Mouse (Mus musculus): ENCODE results near the gene Ctcf.

The Ctcf gene

DNA sequence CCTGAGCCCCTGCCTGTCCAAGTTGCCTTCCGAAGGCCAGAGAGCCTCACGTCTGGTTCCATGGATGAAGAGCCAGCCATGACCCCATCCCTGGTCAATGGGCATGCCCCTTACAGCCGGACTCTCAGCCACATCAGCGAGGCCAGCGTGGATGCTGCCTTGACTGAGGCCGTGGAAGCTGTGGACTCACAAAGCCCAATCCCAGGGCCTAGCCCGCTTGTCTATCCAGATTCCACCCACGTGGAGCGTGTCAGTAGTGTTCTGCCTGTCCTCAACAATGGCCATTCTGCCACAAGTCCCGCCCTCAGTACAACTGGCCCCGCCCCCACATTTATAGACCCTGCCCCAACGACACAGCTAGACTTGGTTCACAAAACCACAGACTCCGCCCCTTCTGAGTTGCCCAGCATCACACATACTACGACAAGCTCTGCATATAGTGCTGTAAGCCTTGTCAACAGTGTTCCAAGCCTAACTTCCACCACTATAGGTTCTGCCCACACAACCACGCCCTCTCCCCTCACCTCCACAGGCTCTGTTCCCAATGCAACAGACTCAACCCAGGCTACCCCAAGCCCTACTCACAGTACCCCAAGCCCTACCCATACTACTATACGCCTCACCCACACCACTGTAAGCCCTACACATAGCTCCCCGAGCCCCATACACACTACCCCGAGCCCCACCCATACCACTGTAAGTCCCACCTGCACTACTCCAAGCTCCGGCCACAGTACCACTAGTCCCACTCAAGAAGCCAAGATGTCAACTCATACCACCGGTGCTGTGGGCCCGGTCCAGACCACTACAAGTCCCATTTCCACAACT, 18.7 kb upstream of the Ctcf start:
- DNase-seq (ENCODE audit: low spot score in 2 of 2) = no peak

DNA sequence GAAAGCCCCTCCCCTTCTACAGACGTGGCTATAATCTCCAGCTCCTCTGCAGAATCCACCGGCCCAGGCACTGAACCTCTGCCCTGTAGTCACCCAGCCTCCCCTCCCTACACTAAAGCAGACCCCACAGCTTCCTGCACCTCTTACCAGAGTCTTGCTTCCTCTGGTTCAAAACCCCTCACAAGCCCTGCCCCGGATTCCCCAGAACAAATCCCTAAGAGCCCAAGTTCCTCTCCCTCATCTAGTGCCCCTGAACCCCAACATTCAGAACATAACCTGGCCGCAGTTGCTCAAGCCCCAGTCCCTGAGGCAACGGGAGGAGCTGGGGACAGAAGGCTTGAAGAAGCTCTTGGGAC, 18.1 kb upstream of the Ctcf start:
- DNase-seq (ENCODE audit: low spot score in 2 of 2) = no peak

DNA sequence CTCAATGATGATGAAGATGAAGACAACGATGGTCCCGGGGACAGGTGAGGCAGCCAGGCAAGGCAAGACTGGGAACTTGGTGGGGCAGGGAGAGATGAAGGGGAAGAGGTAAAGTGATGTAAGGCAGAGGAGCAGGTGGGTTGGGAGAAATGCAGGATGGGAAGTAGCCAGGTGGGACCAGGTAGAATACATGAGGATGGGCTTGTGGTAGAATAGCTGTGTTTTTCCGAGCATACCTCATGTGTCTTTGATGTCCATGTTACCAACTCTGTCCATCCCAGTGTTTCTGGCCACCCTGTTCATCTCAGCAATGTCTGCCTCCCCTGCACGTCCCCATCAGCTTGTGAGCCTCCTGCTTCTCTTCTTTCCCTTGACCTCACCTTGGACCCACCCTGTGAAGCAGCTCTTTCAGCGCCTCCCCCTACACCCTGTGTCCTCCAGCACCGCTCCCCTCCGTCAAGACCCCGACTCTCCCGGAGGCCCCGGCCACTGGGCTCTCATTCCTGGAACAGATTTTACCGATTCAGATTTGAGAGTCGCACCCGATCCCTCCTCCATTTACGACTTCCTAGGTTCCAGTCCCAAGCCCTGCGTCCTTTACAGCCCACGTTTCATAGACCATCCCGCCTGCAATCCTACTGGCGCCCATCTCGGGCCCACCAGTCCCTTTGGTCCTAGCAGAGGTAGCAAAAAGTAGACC, 17.3 kb upstream of the Ctcf start:
- no peak for DNase-seq (ENCODE audit: low spot score in 2 of 2)

DNA sequence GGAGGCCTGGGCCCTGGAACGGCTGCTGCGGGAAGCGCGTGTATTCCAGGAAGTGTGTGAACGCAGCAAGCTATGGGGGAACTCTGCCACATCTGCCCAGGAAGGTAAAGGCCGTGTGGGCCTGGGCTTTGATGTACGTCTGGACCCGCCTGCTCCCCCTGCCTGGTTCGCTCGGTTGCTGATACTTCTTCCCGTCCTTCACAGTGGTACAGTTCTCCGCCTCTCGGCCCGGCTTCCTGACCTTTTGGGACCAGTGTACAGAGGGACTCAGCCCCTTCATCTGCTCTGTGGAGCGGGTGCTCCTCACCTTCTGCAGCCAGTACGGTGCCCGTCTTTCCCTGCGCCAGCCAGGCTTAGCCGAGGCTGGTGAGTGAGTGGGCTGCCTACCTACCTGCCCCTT, 16.2 kb upstream of the Ctcf start:
- DNase-seq (ENCODE audit: low spot score in 2 of 2) = no peak

DNA sequence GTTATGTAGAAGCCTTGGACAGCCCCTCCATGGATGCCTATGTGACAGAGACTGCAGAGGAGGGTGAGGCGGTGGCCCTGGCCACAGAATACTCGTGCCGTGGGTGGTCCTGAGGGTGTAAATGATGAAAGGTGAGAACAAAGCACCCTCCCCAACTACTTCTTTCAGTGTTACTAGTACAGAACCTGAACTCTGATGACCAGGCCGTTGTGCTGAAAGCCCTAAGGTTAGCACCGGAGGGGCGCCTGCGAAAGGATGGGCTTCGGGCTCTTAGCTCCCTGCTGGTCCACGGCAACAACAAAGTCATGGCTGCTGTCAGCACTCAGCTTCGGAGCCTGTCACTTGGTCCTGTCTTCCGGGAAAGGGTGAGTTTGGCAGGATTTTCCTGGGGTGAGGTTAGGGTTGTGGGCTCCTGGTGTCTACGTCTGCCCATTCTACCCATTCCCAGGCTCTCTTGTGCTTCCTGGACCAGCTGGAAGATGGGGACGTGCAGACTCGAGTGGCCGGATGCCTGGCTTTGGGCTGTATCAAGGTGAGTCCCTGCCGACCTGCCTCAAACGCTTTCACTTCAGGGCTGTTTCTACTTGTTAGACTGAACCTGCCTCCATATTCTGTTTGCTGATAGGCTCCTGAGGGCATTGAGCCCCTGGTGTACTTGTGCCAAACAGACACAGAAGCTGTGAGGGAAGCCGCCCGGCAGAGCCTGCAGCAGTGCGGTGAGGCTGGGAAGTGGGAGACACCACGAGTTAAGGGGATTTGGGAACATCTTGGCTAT, 15.2 kb upstream of the Ctcf start:
- no peak for DNase-seq (ENCODE audit: low spot score in 2 of 2)

DNA sequence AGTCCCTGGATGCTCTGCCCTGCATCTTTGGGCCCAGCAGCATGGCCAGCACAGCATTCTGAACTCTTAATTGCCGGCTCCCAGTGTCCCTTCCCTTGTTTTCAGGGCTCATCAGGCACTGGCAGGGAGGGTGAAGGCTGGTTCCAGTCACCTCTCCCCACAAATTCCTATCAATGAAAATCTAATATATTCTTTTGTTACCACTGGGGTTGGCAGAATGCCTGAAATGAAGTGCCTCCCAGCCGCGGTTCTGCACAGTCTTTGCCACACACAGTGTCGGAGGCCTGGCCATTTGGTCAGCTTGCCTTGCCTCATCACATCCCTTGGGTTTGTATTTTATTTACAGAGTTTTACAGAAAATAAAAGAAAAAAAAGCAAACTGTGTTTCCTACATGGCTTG, 14.5 kb upstream of the Ctcf start:
- DNase-seq (ENCODE audit: low spot score in 2 of 2) = peak in 1 of 2 experiments; percentile 51

DNA sequence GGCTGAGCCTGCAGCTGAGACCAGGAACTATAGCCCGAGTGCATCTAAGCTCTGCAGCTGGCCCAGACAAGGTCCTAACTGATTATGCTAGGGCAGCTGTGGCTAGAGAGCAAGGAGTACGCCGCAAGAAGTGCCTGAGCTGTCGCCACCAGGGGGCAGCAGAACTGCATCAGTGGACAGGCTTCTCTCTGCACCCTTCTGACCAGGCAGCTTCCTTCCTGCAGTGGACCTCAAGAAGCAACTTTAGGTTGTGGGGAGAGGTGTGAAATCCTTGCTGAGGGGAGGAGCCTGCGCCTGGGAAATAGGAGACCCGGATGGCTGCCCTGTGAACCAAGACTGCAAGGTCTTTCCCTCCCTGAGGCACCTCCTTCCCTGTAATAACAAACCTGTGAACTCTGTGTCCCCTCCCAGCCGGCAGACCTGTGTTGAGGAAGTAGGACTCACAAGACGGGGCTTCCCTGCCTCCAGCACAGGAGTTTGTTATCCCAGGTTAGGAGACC, 13.9 kb upstream of the Ctcf start:
- peak; percentile 94 for DNase-seq (ENCODE audit: low spot score in 2 of 2)

DNA sequence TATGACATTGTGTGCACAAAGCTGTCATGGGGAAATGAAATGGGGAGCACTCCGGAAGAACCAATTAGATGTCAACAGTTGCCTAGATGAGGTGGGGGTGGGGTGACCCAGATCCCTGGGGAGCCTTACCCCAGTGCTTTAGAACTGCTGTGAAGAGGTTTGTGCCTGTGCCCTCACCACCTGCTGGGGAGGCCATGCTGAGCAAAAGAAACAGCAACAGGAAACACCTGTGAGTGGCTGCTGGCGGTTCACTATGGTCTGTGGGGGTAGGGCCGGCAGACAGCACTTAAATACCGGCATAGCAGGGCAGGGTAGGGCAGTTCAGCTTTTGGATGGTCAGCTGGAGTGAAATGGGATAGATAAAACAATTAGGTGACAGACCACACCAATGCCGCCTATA, 13.2 kb upstream of the Ctcf start:
- peak in 1 of 2 experiments; percentile 62 for DNase-seq (ENCODE audit: low spot score in 2 of 2)

DNA sequence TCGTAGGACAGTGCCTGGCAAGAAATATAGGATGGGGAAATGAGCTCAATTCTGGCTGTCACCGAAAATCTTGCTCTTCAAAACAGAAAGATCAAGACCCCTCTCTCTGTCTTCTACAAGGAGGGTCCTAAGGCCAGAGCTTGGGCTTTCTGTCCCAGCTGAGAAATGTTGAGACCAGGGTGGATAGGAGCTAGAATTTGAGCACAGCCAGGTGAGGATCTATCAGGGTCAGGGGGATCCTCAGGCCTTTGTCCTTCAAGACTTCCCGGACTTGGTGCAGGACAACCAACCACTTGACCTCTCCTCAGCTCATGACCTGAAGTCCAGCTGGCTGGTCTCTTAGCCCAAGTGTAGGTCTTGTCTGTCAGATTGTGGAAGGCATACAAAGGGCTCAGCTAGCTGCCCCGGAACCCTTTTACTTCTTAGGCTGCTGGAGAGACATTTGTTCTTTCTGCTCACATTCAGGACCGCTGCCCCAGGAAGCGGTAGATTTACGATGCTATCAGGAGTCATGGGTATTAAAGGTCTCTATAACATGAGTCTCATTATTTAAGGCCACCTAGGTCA, 12.6 kb upstream of the Ctcf start:
- DNase-seq (ENCODE audit: low spot score in 2 of 2) = no peak

DNA sequence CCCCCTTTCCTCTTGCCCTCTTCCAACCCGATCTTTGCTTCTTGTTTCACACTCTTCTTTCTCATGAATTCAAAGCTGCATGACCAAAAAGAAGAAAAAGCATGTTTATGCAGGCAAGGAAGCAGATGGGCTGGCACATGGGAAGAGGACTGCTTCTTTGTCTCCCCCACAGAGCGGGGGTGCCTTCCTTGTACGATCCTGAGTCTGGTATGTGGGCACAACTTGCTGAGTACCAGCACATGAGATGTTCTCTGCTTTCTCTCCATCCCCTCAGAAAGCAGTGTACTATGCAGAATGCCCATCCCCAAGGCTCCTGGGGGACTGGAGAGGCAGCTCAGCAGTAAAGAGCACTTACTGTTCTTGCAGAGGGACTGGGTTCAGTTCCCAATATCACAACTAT, 12.0 kb upstream of the Ctcf start:
- DNase-seq (ENCODE audit: low spot score in 2 of 2) = peak; percentile 78 to 89

DNA sequence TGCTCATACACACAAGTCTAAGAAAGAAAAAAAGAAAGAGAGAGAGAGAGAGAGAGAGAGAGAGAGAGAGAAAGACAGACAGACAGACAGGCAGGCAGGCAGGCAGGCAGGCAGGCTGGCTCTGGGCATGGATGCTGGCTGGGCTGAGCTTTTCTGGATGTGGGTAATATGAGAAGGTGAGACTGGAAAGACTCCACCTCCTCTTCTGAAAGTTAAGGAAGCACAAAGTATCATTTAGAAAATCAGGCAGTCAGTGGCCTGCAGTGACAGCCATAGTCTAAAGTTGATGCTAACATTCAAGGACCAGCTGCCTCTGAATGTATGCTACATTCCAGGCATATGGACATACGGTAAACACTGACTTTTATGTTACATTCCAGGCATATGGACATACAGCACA, 11.5 kb upstream of the Ctcf start:
- DNase-seq (ENCODE audit: low spot score in 2 of 2) = no peak

DNA sequence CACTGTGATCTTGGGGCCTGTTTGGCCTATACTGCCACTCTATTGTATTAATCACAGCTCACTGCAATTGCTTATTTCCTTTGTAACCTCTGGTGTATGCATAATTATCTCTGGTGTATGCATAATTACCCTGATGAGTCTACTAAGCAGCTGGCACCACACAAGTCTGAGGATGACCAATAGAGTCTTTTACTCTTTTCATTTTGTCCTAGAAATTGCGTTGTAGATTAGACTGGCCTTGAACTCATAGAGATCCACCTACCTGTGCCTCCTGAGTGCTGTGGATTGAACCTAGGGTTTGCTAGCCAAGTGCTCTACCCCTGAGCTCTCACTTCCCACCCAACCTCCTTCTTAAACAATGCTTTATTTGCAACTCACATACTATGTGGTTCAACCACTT, 10.3 kb upstream of the Ctcf start:
- no peak for DNase-seq (ENCODE audit: low spot score in 2 of 2)

DNA sequence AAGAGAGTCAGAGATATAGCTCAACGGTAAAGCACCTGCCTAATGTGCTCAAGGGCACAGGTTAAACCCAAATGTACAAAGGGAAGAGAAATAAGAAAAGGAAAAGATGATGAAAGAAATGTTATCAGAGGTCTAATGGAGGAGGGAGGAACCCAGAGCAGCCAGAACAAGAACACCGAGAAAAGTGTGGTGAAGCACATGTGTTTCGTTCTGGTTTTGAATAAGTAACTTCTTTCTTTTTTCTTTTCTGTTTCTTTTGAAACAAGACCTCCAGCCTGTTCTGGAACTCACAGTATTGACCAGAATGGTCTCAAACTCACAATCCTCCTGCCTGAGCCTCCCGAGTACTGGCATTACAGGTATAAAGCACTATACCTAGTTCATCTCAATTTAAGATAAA, 7.0 kb upstream of the Ctcf start:
- no peak for DNase-seq (ENCODE audit: low spot score in 2 of 2)

DNA sequence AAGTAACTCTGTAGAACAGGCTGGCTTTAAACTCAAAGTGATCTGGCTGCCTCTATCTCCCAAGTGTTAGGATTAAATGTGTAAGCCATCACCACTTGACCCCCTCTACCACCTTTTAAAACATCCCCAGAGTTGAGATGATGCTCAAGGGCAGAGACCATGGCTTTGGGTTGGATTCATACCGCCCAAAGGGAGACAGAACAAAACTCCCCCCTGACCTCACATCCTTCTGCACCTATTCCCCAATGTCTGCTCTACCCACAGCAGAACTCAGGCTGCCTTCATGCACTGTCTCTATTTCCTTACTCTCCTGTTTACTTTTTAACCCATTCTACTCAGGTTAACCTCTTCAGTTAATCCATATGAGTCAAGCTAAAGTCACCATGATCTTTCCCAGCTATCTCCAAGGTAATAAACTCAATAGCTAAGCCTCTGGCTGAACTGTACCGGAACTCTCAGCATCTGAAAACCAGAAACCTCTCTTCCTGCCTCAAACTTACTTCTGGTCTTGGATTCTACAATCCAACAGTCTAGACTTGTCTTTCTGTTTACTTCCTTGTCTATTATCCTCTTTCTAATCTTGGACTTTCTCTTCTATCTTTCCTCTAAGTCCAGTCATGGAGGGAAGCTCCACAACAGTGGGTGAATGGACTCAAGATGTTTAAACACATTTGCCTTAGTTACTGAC, 1.5 kb upstream of the Ctcf start:
- no peak for DNase-seq (ENCODE audit: low spot score in 2 of 2)

DNA sequence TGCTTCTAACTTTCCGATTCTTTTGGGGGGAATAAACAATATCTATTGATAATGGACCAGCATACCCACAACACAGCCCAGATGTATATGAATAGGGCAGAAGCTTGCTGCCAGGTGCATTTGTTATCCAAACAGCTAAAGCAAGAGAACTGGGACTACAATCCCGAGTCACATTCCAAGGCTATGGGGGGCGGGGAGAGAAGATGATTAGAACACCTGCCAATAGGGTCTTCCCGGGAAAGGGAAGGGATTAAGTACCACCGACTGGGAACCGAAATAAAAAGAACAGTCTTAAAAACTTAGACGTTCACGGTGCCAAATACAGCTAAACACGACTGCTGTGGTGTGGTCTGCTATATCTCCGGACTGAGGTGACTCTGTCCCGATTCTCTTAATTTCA, 887 bp upstream of the Ctcf start:
- DNase-seq (ENCODE audit: low spot score in 2 of 2) = peak in 1 of 2 experiments; percentile 29

DNA sequence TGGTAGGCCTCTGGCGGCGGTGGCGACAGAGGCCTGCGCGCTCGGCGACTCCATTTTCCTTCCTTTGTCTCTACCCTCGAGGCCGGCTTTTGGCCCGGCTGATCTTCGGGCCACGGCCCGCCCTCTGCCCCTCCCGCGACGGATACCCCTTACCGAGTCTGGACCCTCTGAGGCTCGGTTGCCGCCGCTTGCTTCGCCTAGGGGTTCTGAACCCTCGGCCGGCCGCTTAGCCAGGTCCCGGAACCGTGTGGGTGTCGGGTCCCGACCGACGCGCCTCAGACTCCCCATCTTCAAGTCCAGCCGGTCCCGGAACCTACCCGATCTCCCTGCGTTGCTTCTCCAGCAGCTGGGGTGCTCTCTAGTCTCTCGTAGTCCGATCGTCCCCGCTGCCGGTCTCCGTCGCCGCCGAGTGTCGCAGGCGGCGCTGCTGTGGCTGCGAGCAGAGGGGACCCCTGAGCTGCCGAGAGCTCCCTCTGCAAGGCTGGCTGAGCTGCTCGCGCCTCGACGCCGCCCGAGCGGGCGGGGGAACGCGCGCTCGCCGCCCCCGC, 669 bp downstream of the Ctcf start, which contains the start of gene Agrp:
TSS of gene Agrp (minus strand) at position 431 of the 548 bp plus-strand sequence.
- DNase-seq (ENCODE audit: low spot score in 2 of 2) = peak; percentile 70 to 73

DNA sequence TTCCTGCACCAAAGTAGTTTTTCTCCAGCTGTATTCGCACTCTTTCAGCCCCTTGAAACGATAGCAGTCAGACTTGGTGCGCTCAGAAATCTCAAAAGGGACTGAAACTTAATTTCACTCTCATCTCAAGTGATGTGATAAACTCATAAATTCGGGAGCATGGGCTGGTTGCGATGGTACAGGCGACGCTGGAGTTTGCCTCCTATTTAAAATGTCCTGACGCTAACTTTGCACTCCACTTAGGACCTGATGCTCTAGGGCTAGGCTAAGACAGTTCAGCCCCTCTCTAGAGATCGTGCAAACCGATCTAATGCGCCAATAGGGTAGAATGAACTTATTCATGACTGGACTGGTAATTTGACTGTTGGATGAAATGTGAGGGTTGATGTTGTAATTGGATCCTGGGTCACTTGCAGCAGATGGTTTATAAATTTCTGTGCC, 1.3 kb downstream of the Ctcf start:
- DNase-seq (ENCODE audit: low spot score in 2 of 2) = no peak

DNA sequence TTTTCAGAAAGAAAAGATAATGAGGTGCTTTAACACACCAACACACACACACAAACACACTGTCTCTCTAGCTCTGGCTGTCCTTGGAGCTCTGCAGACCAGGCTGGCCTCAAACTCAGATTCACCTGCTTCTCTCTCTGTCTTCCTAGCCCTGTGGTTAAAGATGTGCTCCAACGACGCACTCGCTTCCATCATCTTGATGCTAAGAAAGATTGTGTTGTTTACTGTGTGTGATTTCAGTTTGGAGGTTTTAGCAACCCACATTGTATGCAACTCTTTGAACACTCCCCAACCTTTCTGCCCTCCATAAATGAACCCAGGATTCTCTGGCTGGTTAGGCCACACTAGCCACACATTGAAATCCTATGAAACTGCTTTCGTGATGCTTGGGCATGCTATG, 2.1 kb downstream of the Ctcf start:
- DNase-seq (ENCODE audit: low spot score in 2 of 2) = no peak

DNA sequence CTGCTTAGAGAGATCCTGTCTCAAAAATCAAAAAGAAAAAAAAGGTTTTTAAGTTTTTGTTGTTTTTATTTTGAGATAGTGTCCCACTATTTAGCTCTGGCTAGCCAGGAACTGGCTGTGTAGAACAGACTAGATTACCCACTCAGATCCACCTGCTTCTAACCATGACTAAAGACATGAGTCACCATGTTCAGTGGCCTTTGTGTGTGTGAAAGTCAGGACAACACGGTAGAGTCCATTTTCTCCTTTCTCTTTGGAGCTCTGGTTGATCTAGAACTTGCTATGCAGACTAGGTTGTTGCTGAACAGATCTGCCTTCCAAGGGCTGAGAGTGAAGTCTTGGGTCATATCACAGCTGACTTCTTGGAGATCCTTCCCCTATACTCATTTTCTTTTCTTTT, 3.5 kb downstream of the Ctcf start:
- no peak for DNase-seq (ENCODE audit: low spot score in 2 of 2)

DNA sequence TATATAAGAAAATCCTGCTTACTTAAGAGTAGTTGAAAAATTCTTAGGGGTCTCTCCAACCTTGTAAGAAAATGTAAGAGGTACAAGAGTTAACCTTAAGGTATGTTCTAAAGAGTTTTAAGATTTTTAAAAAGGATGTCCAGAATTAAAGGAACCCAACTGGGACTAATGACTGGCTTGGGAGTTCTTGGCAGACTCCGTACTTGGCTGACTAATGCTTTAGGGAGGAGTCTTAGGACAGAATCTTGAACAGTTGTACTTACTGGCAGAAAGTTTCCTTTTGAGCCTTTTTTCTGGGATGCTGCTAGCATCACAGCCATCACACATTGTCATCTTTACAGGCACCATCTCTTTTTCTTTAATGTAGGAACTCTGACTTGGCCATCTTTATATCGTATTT, 4.1 kb downstream of the Ctcf start:
- no peak for DNase-seq (ENCODE audit: low spot score in 2 of 2)

DNA sequence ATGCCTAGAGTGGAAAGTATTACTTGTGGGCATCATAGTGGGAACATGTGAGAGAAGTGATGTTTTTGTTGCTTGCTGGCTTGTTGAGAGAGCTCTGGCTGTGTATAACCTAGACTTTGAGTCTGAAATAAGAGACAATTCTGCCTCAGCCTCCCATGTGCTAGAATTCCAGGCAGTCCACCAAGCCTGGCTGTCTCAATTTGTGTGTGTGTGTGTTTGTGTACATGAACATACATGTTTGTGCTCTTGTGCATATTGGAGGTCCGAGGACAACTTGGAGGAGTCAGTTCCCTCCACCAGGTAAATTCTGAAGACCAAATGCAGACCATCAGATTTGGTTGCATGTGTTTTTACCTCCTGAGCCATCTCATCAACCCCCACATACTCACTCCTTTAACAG, 8.8 kb downstream of the Ctcf start:
- no peak for DNase-seq (ENCODE audit: low spot score in 2 of 2)

All from right cerebral cortex, postnatal 10 days (tissue).